13 mouse cellular contexts compared by ENCODE assay signal in the genomic region with DNA sequence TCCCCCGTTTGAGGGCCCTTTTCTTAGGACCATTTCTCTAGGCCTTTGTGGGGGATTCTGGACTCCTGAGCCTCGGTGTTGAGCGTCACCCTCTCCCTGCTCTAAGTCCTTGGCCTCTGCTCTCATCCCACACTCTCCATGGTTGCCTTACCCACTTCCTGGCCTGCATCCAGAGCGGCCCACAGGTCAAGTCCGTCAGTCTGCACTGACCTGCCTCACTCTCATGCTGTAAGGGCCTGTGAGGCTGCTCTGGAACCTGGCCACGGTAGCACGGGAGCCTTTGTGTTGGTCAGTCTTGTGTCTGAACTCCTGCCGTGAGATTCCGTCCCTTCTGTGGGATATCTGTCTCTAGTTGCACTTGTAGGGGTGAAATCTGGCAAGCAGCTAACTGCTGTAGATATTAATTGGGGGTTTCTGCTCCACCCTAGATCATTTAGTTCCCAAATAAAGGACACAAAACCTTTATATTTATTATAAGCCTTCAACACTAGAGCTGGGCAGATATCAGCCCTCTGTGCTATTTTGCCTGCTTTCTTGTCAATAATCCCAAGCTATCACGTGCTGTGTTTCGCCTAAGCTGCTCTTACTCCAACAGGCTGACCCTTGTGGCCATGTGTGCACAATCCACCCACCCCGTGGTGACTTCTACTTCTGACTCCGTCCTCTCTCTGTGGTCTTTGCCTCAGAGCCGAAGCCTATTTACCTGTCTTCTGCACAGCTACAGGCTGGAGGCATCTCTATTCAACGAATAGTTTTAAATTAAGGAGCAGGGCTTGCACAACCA.
A peak's percentile ranks its signal among the peaks of the same experiment; 100 is the strongest.
DNase-seq lines count a peak whose midpoint lies in the region; ATAC-seq and TF ChIP-seq lines count a peak whose summit lies in the region.
"Had no signal": no experiment of that assay in that cellular context is flagged by ENCODE, and none has a peak within 500 bp of the region (broad histone marks: within the 10 kb centered on the region; RNA-seq: fewer than 3 reads in every experiment).

No protein-coding gene starts in this region.

- no peak overlapping the region for H3K9ac ChIP-seq in heart, embryonic 12.5 days
- H3K9ac ChIP-seq in kidney, embryonic 16.5 days (replicated peaks; ENCODE audit: low read length), result no peak overlapping the region
- no peak overlapping the region for H3K9ac ChIP-seq in intestine, postnatal 0 days (ENCODE audit: low read depth, low read length)
- H3K9ac ChIP-seq in liver, embryonic 13.5 days, result peak overlapping the region; percentile 27; the same call in 1 of the 2 replicates
- H3K9ac ChIP-seq: limb, embryonic 13.5 days; stomach, embryonic 15.5 days had no signal

- no peak for DNase-seq in heart, adult 9 months (ENCODE audit: low spot score in 2 of 2)
- peak; percentile 61 to 63 for DNase-seq in kidney, adult 8-10 months
- DNase-seq in liver, embryonic 13.5 days, result no peak
- no peak for DNase-seq in urinary bladder, postnatal 25 days (ENCODE audit: low spot score)
- DNase-seq: cerebellum, adult 9-10 months; gastrocnemius, postnatal 10 days had no signal

- WGBS in heart, embryonic 12.5 days, result 75% methylated on average over 15 of the region's 15 CpGs
- WGBS in kidney, embryonic 16.5 days, result 83% methylated on average over 15 of the region's 15 CpGs
- WGBS in intestine, postnatal 0 days, result 79% methylated on average over 15 of the region's 15 CpGs
- WGBS in liver, embryonic 13.5 days (ENCODE audit: insufficient replicate concordance), result 78% methylated on average over 15 of the region's 15 CpGs

- no peak overlapping the region for H3K4me3 ChIP-seq in heart, embryonic 12.5 days
- no peak overlapping the region for H3K4me3 ChIP-seq in kidney, embryonic 16.5 days (ENCODE audit: low read length)
- no peak overlapping the region for H3K4me3 ChIP-seq in intestine, postnatal 0 days (ENCODE audit: low read depth, low read length)
- no peak overlapping the region for H3K4me3 ChIP-seq in liver, embryonic 13.5 days (replicated peaks)
- H3K4me3 ChIP-seq: limb, embryonic 13.5 days; stomach, embryonic 15.5 days had no signal

- no peaks in the 10 kb centered on the region for H3K27me3 ChIP-seq in heart, embryonic 12.5 days (replicated peaks)
- no peaks in the 10 kb centered on the region for H3K27me3 ChIP-seq in kidney, embryonic 16.5 days (ENCODE audit: insufficient read depth, low read length)
- no peaks in the 10 kb centered on the region for H3K27me3 ChIP-seq in intestine, postnatal 0 days (replicated peaks; ENCODE audit: control insufficient read depth, insufficient read depth, low read length)
- no peaks in the 10 kb centered on the region for H3K27me3 ChIP-seq in liver, embryonic 13.5 days
- H3K27me3 ChIP-seq: CH12.LX; limb, embryonic 13.5 days; Patski; stomach, embryonic 15.5 days had no signal

- peaks cover 61% of the 10 kb centered on the region for H3K4me1 ChIP-seq in heart, embryonic 12.5 days (replicated peaks)
- peaks cover 25% of the 10 kb centered on the region for H3K4me1 ChIP-seq in kidney, embryonic 16.5 days (ENCODE audit: insufficient read depth, low read length)
- H3K4me1 ChIP-seq in intestine, postnatal 0 days (replicated peaks; ENCODE audit: control insufficient read depth, insufficient read depth, low read length), result peaks cover 8% of the 10 kb centered on the region; the same call in 1 of the 2 replicates
- peaks cover 64% of the 10 kb centered on the region for H3K4me1 ChIP-seq in liver, embryonic 13.5 days (replicated peaks)

- H3K4me2 ChIP-seq in heart, embryonic 12.5 days, result no peak overlapping the region
- no peak overlapping the region for H3K4me2 ChIP-seq in kidney, embryonic 16.5 days (replicated peaks; ENCODE audit: low read depth, low read length)
- H3K4me2 ChIP-seq in intestine, postnatal 0 days (replicated peaks; ENCODE audit: low read depth), result no peak overlapping the region
- no peak overlapping the region for H3K4me2 ChIP-seq in liver, embryonic 13.5 days
- H3K4me2 ChIP-seq: limb, embryonic 13.5 days; stomach, embryonic 15.5 days had no signal

- peak overlapping the region; percentile 29; the same call in 1 of the 2 replicates for H3K27ac ChIP-seq in heart, embryonic 12.5 days (ENCODE audit: poor library complexity, severe bottlenecking)
- no peak overlapping the region for H3K27ac ChIP-seq in kidney, embryonic 16.5 days (ENCODE audit: low read length)
- peak overlapping the region; percentile 21 for H3K27ac ChIP-seq in intestine, postnatal 0 days (ENCODE audit: low read depth, low read length)
- H3K27ac ChIP-seq in liver, embryonic 13.5 days, result no peak overlapping the region
- H3K27ac ChIP-seq: limb, embryonic 13.5 days had no signal

- H3K9me3 ChIP-seq in heart, embryonic 12.5 days (replicated peaks), result no peaks in the 10 kb centered on the region
- no peaks in the 10 kb centered on the region for H3K9me3 ChIP-seq in kidney, embryonic 16.5 days (ENCODE audit: low read length)
- H3K9me3 ChIP-seq in intestine, postnatal 0 days (ENCODE audit: control insufficient read depth), result no peaks in the 10 kb centered on the region
- H3K9me3 ChIP-seq in liver, embryonic 13.5 days (replicated peaks), result no peaks in the 10 kb centered on the region
- H3K9me3 ChIP-seq: limb, embryonic 13.5 days; stomach, embryonic 15.5 days had no signal

- TF ChIP-seq CTCF in intestine, postnatal 0 days (IDR thresholded peaks at IDR 0.05; ENCODE audit: low read depth), result no peak

- peaks cover 12% of the 10 kb centered on the region; the same call in 1 of the 2 replicates for H3K36me3 ChIP-seq in heart, embryonic 12.5 days
- no peaks in the 10 kb centered on the region for H3K36me3 ChIP-seq in kidney, embryonic 16.5 days (ENCODE audit: insufficient read depth, low read length)
- peaks cover 5% of the 10 kb centered on the region; the same call in 1 of the 2 replicates for H3K36me3 ChIP-seq in intestine, postnatal 0 days (ENCODE audit: control insufficient read depth, insufficient read depth)
- no peaks in the 10 kb centered on the region for H3K36me3 ChIP-seq in liver, embryonic 13.5 days
- H3K36me3 ChIP-seq: limb, embryonic 13.5 days; stomach, embryonic 15.5 days had no signal

- no peak for ATAC-seq in heart, embryonic 12.5 days (ENCODE audit: insufficient number of reproducible peaks, low FRiP score)
- ATAC-seq in kidney, embryonic 16.5 days (ENCODE audit: low FRiP score, low TSS enrichment), result no peak
- no peak for ATAC-seq in intestine, postnatal 0 days
- ATAC-seq in liver, embryonic 13.5 days (ENCODE audit: low read depth), result 0 out of 2 replicates have a peak, but pooled peaks have one; percentile 22
- ATAC-seq: Patski had no signal

Comparison
In these comparisons a context has a peak if more than half of its experiments do, and no peak if none do; other contexts are left out.
1. H3K27ac ChIP-seq: peak in heart, embryonic 12.5 days (single experiment) and intestine, postnatal 0 days (single experiment); none in kidney, embryonic 16.5 days (single experiment) and liver, embryonic 13.5 days (single experiment).
2. DNase-seq: peak in kidney, adult 8-10 months (2 of 2); none in heart, adult 9 months (0 of 2), liver, embryonic 13.5 days (single experiment) and urinary bladder, postnatal 25 days (single experiment).